Mouse (Mus musculus): ENCODE results near the gene Bcl9l. TPM values are rescaled to one million over a fixed set of nuclear protein-coding genes. Genes with fewer than 3 reads are reported as not detected.

Bcl9l gene
- polyA plus RNA-seq, 1 experiment, result 42.2 TPM

DNA sequence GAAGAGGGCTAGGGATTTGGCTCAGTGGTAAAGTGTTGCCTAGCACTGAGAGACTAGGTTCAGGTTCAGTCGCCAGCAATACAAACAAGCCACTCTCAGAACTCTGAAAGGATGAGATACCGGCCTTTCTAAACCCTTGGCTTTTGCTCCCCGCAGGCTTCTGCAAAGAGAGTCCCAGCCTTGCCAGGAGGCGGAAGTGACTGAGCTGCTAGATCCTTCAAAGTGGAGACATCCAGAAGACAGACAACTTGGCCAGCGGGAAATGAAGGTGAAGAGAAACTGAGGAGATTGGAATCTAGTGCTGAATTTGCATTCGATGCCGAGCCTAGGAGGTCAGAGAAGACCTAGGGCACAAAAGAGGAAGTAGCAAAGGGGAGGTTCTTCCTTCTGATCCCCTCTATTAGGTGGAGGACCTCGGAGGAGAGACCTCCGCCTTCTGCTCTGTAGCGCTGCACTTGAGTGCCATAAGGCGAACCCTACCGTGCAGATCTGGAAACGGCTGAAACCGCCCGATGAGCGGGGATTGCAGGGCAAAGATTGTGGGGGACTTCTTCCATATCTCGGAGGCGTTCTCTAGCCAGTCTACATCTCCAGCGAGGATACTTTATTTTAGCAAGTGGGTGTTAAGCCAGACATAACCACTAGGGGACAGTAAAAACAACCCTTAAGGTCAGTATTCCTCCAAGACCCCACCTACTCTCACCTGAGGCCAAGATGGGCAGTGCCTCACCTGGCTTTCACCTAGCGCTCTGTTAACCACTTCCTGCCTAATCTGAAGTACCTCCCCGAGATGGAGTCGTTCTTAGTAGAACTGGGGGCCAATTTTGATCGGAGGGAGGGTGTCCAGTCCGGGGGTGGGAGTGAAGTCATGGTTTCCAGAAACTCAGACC, 5.0 kb upstream of the Bcl9l start:
- TF ChIP-seq CTCF (IDR thresholded peaks at IDR 0.05; ENCODE audit: extremely low read depth, insufficient read depth, insufficient read length, insufficient replicate concordance), result peak; percentile 12; the same call in 1 of the 2 replicates
- no peak for TF ChIP-seq POLR2A (IDR thresholded peaks at IDR 0.05; ENCODE audit: low read depth, low read length)
- H3K27me3 ChIP-seq (ENCODE audit: control insufficient read depth, insufficient read depth, low read length), result 0 out of 2 replicates have a peak, but pooled peaks cover 1% of the 10 kb centered on the region
- H3K27ac ChIP-seq (ENCODE audit: insufficient read depth, low read length), result 0 out of 2 replicates have a peak overlapping the region, but pooled peaks have one; percentile 2

DNA sequence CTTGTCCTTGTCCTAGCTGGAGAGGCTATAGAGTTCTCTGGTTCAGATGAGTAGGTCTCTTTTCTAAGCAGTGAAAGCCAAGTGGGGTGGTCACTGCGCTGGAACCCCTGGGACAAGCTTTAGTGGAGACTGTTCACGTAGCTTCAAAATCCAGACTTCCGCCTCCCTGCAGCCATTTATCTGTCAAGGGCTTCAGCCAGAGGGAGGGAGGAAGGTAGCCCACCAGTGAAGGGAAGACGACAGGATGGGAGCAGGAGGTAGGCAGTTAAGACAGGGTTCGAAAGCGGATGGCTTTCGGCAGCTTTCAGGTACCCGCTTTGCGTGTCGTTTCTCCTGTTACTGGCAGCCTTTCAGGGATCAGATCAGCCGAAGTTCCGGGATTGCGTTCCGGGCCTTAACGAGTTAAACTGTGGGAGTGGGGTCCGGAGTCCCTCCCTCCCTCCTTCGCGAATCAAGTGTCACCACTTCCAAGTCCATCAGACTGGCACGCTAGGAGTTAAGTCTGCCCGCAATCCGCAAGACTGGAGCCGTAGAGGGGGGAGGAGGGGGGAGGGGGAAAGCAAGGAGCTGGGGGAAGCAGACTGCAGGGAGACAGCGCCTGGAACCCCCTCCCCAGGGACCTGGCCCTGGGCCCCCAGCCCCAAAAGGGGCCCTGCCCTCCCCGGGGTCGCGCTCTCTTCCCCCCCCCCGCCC, 4.2 kb upstream of the Bcl9l start:
- Histone ChIP-seq H3K4me1 (ENCODE audit: control insufficient read depth, insufficient read depth, insufficient read length) (peaks cover 15% of the 10 kb centered on the region; the same call in 1 of the 2 replicates), H3K27ac (ENCODE audit: insufficient read depth, low read length) (peak overlapping the region; percentile 24; the same call in 1 of the 2 replicates), H3K36me3 (ENCODE audit: control insufficient read depth, insufficient read depth, low read length) (no peaks in the 10 kb centered on the region), H3K27me3 (ENCODE audit: control insufficient read depth, insufficient read depth, low read length) (0 out of 2 replicates have a peak, but pooled peaks cover 1% of the 10 kb centered on the region), H3K4me3 (ENCODE audit: extremely low read depth, insufficient read depth, insufficient read length) (peak overlapping the region; percentile 62)
- no peak for DNase-seq (ENCODE audit: low read depth in 1 of 2, low spot score in 2 of 2)
- under 1% methylated on average over 24 of the region's 27 CpGs for WGBS
- TF ChIP-seq POLR2A (IDR thresholded peaks at IDR 0.05; ENCODE audit: low read depth, low read length), result no peak
- no peak for TF ChIP-seq CTCF (IDR thresholded peaks at IDR 0.05; ENCODE audit: extremely low read depth, insufficient read depth, insufficient read length, insufficient replicate concordance)

More for the DNA sequence above, 5.0 kb upstream of the Bcl9l start:
- Histone ChIP-seq H3K4me1 (ENCODE audit: control insufficient read depth, insufficient read depth, insufficient read length) (peaks cover 15% of the 10 kb centered on the region; the same call in 1 of the 2 replicates), H3K36me3 (ENCODE audit: control insufficient read depth, insufficient read depth, low read length) (no peaks in the 10 kb centered on the region), H3K4me3 (ENCODE audit: extremely low read depth, insufficient read depth, insufficient read length) (peak overlapping the region; percentile 62; the same call in 1 of the 2 replicates)
- 10% methylated on average over 24 of the region's 24 CpGs for WGBS
- DNase-seq (ENCODE audit: low read depth in 1 of 2, low spot score in 2 of 2), result peak in 1 of 2 experiments; percentile 75

DNA sequence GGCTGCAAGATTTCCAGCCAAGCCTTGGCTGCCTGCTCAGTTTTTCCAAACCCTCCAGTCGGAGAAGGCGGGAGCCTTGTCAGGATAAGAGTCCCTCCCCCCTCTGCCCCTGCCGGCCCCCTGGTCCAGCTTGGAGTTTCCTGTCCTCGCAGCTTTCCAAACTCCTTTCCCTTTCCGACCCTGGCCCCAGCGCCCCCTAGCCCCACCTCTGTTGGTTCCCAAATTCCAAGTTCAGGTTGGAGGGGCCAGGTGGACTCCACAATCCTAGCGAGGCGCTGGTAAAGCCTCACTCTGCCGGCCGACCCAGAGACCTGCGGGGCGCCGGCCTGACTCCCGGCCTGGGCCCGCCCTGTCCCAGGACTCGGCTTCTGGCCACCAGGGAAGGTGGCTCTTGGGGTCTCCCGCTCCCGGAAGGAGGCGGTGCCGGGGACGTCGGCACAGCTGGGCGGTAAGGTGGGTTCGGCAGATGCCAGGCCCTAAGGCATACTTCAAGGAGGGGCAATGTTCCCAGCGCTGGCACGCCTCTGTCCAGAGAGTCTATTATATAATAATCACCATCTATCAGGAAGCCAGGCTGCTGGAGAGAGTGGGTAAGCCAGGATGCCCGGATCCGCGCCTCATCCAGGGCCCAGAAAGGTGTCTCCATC, 3.5 kb upstream of the Bcl9l start:
- peak overlapping the region; percentile 75 for H3K27ac ChIP-seq (ENCODE audit: insufficient read depth, low read length)
- H3K4me1 ChIP-seq (ENCODE audit: control insufficient read depth, insufficient read depth, insufficient read length), result peaks cover 15% of the 10 kb centered on the region; the same call in 1 of the 2 replicates
- no peaks in the 10 kb centered on the region for H3K36me3 ChIP-seq (ENCODE audit: control insufficient read depth, insufficient read depth, low read length)
- H3K4me3 ChIP-seq (ENCODE audit: extremely low read depth, insufficient read depth, insufficient read length), result peak overlapping the region; percentile 62
- DNase-seq (ENCODE audit: low read depth in 1 of 2, low spot score in 2 of 2), result no peak
- TF ChIP-seq CTCF (IDR thresholded peaks at IDR 0.05; ENCODE audit: extremely low read depth, insufficient read depth, insufficient read length, insufficient replicate concordance) (no peak), POLR2A (IDR thresholded peaks at IDR 0.05; ENCODE audit: low read depth, low read length) (no peak)
- WGBS, result 1% methylated on average over 29 of the region's 29 CpGs
- H3K27me3 ChIP-seq (ENCODE audit: control insufficient read depth, insufficient read depth, low read length), result 0 out of 2 replicates have a peak, but pooled peaks cover 1% of the 10 kb centered on the region

DNA sequence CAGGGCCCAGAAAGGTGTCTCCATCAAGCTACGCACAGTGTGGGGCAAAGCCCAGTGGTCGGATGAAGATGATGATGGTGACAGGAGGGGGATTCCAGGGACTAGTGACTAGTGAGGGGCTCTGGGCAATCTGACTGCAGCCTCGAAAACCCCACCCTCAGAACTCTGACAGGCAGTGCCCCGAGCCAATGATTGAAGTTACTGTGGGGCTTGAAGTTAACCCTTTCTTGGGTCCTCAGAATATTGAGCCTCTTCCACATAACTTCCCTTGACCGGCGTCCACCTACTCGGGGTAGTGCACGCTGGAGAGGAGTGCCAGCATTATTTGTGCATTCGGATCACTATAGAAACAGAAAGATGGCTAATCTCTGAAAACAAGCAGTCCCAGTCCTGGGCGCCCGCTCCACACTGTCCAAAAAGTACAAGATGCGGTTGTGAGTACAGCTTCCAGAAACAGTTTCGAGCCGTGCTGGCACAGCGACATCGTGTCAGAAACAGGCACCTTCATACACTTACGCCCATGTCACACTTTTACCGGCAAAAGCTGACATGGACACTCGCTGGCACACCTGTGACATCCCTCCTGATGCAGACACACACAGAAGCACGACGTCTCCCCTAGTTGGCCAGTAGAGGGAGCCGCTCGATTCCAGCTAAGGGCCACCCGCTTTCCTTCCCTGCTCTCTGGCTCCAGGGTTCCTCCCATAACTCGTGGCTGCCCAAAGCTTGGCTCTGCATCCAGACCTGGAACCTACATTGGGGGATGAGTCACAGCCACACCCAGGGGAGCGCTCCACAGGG, 2.8 kb upstream of the Bcl9l start:
- Histone ChIP-seq H3K27me3 (ENCODE audit: control insufficient read depth, insufficient read depth, low read length) (0 out of 2 replicates have a peak, but pooled peaks cover 1% of the 10 kb centered on the region), H3K4me3 (ENCODE audit: extremely low read depth, insufficient read depth, insufficient read length) (peak overlapping the region; percentile 62), H3K4me1 (ENCODE audit: control insufficient read depth, insufficient read depth, insufficient read length) (peaks cover 18% of the 10 kb centered on the region), H3K36me3 (ENCODE audit: control insufficient read depth, insufficient read depth, low read length) (no peaks in the 10 kb centered on the region), H3K27ac (ENCODE audit: insufficient read depth, low read length) (peak overlapping the region; percentile 75)
- peak; percentile 63 to 71 for DNase-seq (ENCODE audit: low read depth in 1 of 2, low spot score in 2 of 2)
- 1% methylated on average over 26 of the region's 26 CpGs for WGBS
- TF ChIP-seq POLR2A (IDR thresholded peaks at IDR 0.05; ENCODE audit: low read depth, low read length) (no peak), CTCF (IDR thresholded peaks at IDR 0.05; ENCODE audit: extremely low read depth, insufficient read depth, insufficient read length, insufficient replicate concordance) (peak; percentile 84)

DNA sequence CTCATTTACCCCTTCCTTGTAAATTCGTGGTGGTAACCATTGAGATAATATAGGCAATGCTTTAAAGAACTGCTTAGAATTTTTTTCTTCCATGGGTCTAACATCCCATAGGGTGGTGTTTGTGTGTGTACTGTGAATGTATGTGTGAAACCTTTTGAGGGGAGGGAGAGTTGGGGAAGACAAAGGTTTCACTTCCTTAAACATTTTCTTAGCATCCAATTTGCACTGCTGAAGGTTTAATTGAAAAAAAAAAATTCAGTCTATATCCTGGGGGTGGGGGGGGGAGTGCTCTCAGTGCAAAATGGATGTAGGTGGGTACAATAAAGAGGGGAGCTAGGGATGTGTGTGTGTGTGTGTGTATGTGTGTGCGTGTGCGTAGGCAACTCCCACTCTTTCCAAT, 513 bp upstream of the Bcl9l start:
- H3K27me3 ChIP-seq (ENCODE audit: control insufficient read depth, insufficient read depth, low read length), result 0 out of 2 replicates have a peak, but pooled peaks cover 1% of the 10 kb centered on the region
- H3K4me3 ChIP-seq (ENCODE audit: extremely low read depth, insufficient read depth, insufficient read length), result peak overlapping the region; percentile 94
- no peaks in the 10 kb centered on the region for H3K36me3 ChIP-seq (ENCODE audit: control insufficient read depth, insufficient read depth, low read length)
- H3K4me1 ChIP-seq (ENCODE audit: control insufficient read depth, insufficient read depth, insufficient read length), result peaks cover 33% of the 10 kb centered on the region
- WGBS, result 11% methylated on average over 3 of the region's 3 CpGs
- peak in 1 of 2 experiments; percentile 45 for DNase-seq (ENCODE audit: low read depth in 1 of 2, low spot score in 2 of 2)
- H3K27ac ChIP-seq (ENCODE audit: insufficient read depth, low read length), result peak overlapping the region; percentile 93
- TF ChIP-seq POLR2A (IDR thresholded peaks at IDR 0.05; ENCODE audit: low read depth, low read length) (no peak), CTCF (IDR thresholded peaks at IDR 0.05; ENCODE audit: extremely low read depth, insufficient read depth, insufficient read length, insufficient replicate concordance) (no peak)

All from spleen, adult 2 months (tissue).